Mouse (Mus musculus) left cerebral cortex, adult 18-20 months (tissue): Measurements from ENCODE around the gene C2. TPM values are rescaled to one million over a fixed set of nuclear protein-coding genes. Genes with fewer than 3 reads are reported as not detected.
A peak's percentile ranks its signal among the peaks of the same experiment; 100 is the strongest.
"Not testable (repeated sequence)": the region's sequence is repeated elsewhere in the genome, so short reads cannot be mapped to it uniquely, and the experiment has no call there.

ENCODE experiments used
- DNase-seq, 2 experiments: peaks; one replicate each; pipeline ENCODE4 v3.0.0; 2021 to 2022; ENCODE audit warnings: low spot score in 2 of 2, mixed read lengths in 1 of 2
- microRNA-seq, 2 experiments: library from miRNA; unstranded; fragments of <30 nt; microRNA quantifications; one replicate each; pipeline ENCODE4 v1.2.0; 2021
- total RNA-seq, 2 experiments: library from RNA; stranded (reverse); gene quantifications; 2 replicates each; pipeline ENCODE4 v1.2.3; 2021

C2 gene
- total RNA-seq, 2 experiments from 2014 or later, result 2.7 to 3.4 TPM

DNA sequence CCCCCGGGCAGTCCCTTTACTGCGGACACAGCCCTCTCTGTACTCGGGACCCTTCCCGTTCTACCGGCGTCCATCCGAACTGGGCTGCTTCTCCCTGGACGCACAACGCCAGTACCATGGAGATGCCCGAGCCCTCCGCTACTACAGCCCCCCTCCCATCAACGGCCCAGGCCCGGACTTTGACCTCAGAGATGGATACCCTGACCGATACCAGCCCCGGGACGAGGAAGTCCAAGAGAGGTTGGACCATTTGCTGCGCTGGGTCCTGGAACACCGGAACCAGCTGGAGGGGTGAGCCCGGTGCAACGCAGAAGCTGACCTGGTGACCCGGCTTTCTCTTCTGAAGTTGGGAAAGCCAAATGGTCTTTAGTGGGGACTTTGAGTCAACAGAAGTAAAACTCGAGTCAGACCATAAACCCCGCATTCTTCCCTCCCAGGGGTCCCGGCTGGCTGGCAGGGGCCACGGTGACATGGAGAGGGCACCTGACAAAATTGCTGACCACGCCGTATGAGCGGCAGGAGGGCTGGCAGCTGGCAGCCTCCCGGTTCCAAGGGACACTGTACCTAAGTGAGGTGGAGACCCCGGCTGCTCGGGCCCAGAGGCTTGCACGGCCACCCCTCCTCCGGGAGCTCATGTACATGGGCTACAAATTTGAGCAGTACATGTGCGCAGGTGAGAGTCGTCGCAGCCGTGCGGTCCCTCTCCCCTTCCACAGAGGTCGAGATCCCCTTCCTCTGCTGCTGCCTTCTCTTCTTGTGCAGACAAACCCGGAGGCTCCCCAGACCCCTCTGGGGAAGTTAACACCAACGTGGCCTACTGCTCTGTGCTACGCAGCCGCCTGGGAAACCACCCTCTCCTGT, 60.4 kb downstream of the C2 start:
- no peak for DNase-seq

DNA sequence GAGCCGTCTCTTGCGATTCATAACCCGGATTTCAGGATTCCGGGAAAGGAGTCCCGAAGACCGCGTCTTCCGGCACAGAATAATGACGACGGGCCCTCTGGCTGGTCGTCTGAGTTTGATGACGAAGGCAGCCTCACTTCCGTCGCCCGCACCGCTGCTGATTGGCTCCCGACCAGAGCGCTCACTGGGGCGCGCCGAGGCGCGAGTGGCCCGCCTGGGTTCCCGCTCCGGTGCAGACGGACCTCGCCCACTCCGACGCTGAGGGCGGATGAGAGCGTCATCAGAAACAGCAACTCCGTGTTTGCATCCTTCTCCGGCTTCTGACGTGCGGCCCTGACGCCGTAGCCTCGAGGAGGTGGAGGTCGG, 61.2 kb downstream of the C2 start, which contains the start of the genes Stk19 and Dxo:
Gene Stk19, minus strand, starts transcription at position 90 of the 366 bp plus-strand sequence.
Gene Dxo, plus strand, starts transcription at position 164 of the 366 bp plus-strand sequence.
- peak; percentile 98 to 99 for DNase-seq

- DNase-seq, result no peak
Measured at GRCm38 (mm10) chr17:34836155-34836855, 61.8 kb downstream of the C2 start.

- DNase-seq, result not testable (repeated sequence)
Measured at GRCm38 (mm10) chr17:34830776-34831175, 67.3 kb downstream of the C2 start.

DNA sequence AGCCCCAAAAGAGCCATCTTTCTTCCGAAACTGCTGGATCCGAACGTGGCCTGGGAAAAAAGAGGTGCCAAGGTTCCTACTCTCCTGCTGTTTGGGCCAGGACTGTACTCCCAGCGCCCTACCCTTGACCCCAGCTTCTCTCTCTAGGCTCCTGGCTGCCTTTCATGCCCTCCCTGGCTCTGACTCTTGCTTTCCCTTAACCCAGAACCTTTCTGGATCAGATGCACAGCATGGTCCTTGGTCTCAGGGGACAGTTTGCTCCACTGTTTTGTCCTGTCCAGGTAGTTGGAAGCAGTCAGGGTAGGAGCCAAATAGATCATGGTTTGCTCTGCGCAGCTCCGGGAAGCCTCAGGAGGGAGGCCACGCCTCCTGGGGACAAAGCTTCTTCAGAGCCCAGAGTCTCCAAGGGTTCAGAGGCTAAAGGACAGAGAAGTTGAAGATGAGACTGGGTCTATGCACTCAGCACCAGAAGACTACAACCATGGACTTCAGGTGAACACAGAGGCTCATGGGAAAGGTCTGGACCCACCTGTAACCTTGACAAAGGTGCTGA, 83.2 kb downstream of the C2 start:
- DNase-seq, result no peak

GRCm38 (mm10) chr17:34813747-34814146, 84.3 kb downstream of the C2 start:
- peak; percentile 35 to 45 for DNase-seq

Small RNA genes lying within 50 kb of the gene (microRNA-seq; reads per million reads assigned to microRNA genes)
- gene Mir6970, result 0.21 to 1.2 reads per million in 2 experiments
- gene Mir6971, result 2.5 to 3.7 reads per million in 2 experiments
- 0 reads per million in 2 experiments for gene Mir6972

Other genes with a start within 250 kb of the C2 start
- 1 to 10 TPM; 1.6 to 1.9 TPM for gene Tnxb, start 227.7 kb downstream of the C2 start, total RNA-seq
- gene C4b, start 154.4 kb downstream of the C2 start, total RNA-seq, result 10 to 100 TPM; 29.6 to 32.7 TPM
- gene Cyp21a1, start 93.7 kb downstream of the C2 start, total RNA-seq, result not detected
- gene Stk19, start 61.3 kb downstream of the C2 start, total RNA-seq, result 10 to 100 TPM; 49.7 to 53.0 TPM
- gene Dxo, start 61.2 kb downstream of the C2 start, total RNA-seq, result 10 to 100 TPM; 32.1 to 37.8 TPM
- gene Skiv2l, start 48.1 kb downstream of the C2 start, total RNA-seq, result 10 to 100 TPM; 62.2 to 63.9 TPM
- gene Nelfe, start 47.9 kb downstream of the C2 start, total RNA-seq, result 10 to 100 TPM; 33.8 to 39.7 TPM
- gene Cfb, start 35.7 kb downstream of the C2 start, total RNA-seq, result under 1 TPM; 0.16 to 0.26 TPM
- 1 to 10 TPM; 7.4 to 7.8 TPM for gene Zbtb12, start 18.8 kb downstream of the C2 start, total RNA-seq
- gene Gm20547, start 16.2 kb downstream of the C2 start, total RNA-seq, result not detected
- gene Ehmt2, start 204 bp upstream of the C2 start, total RNA-seq, result 100 to 1,000 TPM; 168 to 175 TPM
- gene Slc44a4, start 16.2 kb upstream of the C2 start, total RNA-seq, result under 1 TPM; 0.30 to 0.45 TPM
- 10 to 100 TPM; 46.2 to 48.4 TPM for gene Neu1, start 33.0 kb upstream of the C2 start, total RNA-seq
- gene Hspa1b, start 61.0 kb upstream of the C2 start, total RNA-seq, result 10 to 100 TPM; 21.5 to 31.4 TPM
- gene Gm20481, start 71.6 kb upstream of the C2 start, total RNA-seq, result under 1 TPM in 1 of 2 experiments, not detected in 1; 0.72 TPM
- gene Hspa1a, start 73.9 kb upstream of the C2 start, total RNA-seq, result 10 to 100 TPM; 22.1 to 23.4 TPM
- under 1 TPM; 0.44 to 0.61 TPM for gene Hspa1l, start 74.4 kb upstream of the C2 start, total RNA-seq
- gene Lsm2, start 83.6 kb upstream of the C2 start, total RNA-seq, result 10 to 100 TPM; 13.9 to 15.5 TPM
- 10 to 100 TPM; 39.6 to 44.0 TPM for gene Vars, start 102.7 kb upstream of the C2 start, total RNA-seq
- under 1 TPM; 0.61 to 0.77 TPM for gene Vwa7, start 118.3 kb upstream of the C2 start, total RNA-seq
- not detected for gene Sapcd1, start 129.8 kb upstream of the C2 start, total RNA-seq
- under 1 TPM; 0.65 to 0.68 TPM for gene Msh5, start 148.5 kb upstream of the C2 start, total RNA-seq
- 10 to 100 TPM in 1 of 2 experiments, 1 to 10 TPM in 1; 9.1 to 10.2 TPM for gene Clic1, start 151.7 kb upstream of the C2 start, total RNA-seq
- gene Ddah2, start 160.8 kb upstream of the C2 start, total RNA-seq, result 10 to 100 TPM in 1 of 2 experiments, 1 to 10 TPM in 1; 9.9 to 11.6 TPM
- not detected for gene Ly6g6c, start 167.1 kb upstream of the C2 start, total RNA-seq
- gene Mpig6b, start 167.9 kb upstream of the C2 start, total RNA-seq, result not detected
- gene Ly6g6e, start 178.6 kb upstream of the C2 start, total RNA-seq, result 1 to 10 TPM; 2.3 to 6.2 TPM
- 1 to 10 TPM in 1 of 2 experiments, under 1 TPM in 1; 0.70 to 1.0 TPM for gene Ly6g6d, start 179.8 kb upstream of the C2 start, total RNA-seq
- under 1 TPM; 0.33 to 0.40 TPM for gene Ly6g6f, start 187.3 kb upstream of the C2 start, total RNA-seq
- gene Abhd16a, start 191.0 kb upstream of the C2 start, total RNA-seq, result 100 to 1,000 TPM; 115 to 120 TPM
- gene Ly6g5c, start 210.0 kb upstream of the C2 start, total RNA-seq, result not detected
- gene Ly6g5b, start 217.2 kb upstream of the C2 start, total RNA-seq, result under 1 TPM; 0.28 to 0.72 TPM
- 10 to 100 TPM; 15.9 to 16.4 TPM for gene Gpank1, start 223.2 kb upstream of the C2 start, total RNA-seq
- 100 to 1,000 TPM; 192 to 198 TPM for gene Csnk2b, start 223.8 kb upstream of the C2 start, total RNA-seq
- gene D17H6S53E, start 228.1 kb upstream of the C2 start, total RNA-seq, result 10 to 100 TPM; 31.5 to 32.2 TPM
- gene Apom, start 233.8 kb upstream of the C2 start, total RNA-seq, result not detected
- 100 to 1,000 TPM; 294 to 308 TPM for gene Bag6, start 236.9 kb upstream of the C2 start, total RNA-seq